Comparison of ENCODE assay signal across 8 mouse cellular contexts in the genomic region with DNA sequence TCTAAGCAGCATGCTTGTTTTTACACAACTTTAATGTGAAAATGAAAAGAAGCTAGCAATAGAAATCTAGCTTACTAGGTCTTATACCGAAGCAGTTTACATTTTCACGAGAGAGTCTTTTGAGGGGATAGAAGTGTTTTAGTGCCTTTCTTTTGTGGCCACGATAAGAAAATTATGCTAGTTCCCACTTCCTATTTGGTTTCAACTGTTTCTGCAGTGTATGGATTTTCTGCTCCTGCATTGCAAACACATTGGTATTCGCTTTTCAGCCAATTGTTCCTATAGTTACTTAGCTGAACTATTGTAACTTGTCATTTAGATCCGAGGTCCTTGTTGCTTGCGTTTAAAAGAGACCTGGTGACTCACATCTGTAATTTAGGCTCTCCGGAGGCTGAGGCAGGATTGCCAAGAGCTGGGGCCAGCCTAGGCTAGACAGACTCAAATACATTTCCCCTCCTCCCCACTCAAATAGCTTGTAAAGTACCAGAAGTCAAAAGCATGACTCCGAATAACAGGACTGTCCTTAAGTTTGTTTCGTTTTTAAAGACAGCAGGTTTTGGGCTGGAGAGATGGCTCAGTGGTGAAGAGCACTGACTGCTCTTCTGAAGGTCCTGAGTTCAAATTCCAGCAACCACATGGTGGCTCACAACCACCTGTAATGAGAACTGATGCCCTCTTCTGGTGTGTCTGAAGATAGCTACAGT. TPM values are rescaled to one million over a fixed set of nuclear protein-coding genes. Genes with fewer than 3 reads are reported as not detected.
DNase-seq lines count a peak whose midpoint lies in the region; ATAC-seq and TF ChIP-seq lines count a peak whose summit lies in the region.

No protein-coding gene starts in this region.

- H3K9me3 ChIP-seq in lung, embryonic 14.5 days (ENCODE audit: low read depth, low read length), result no peaks in the 10 kb centered on the region

- DNase-seq in lung, embryonic 14.5 days, result peak; percentile 52
- no peak for DNase-seq in lung, postnatal 4 days
- peak; percentile 57 for DNase-seq in embryo, embryonic 10.5 days (ENCODE audit: low spot score)
- peak; percentile 77 for DNase-seq in induced T-regulatory cell, adult 2 months (ENCODE audit: low read depth)
- peak; percentile 62 for DNase-seq in naive thymus-derived CD4-positive, alpha-beta T cell, adult 2 months (ENCODE audit: low read depth)
- no peak for DNase-seq in layer of hippocampus, postnatal 14 days (ENCODE audit: low spot score in 2 of 2)
- DNase-seq in right cerebral cortex, postnatal 25 days, result no peak
- DNase-seq in left cerebral cortex, adult 8-10 months (ENCODE audit: low spot score in 2 of 2), result no peak

- no peaks in the 10 kb centered on the region for H3K36me3 ChIP-seq in lung, embryonic 14.5 days (ENCODE audit: insufficient read depth)

- TF ChIP-seq CTCF in lung, embryonic 14.5 days (IDR thresholded peaks at IDR 0.05; ENCODE audit: low read depth), result no peak

- 26% methylated on average over 9 of the region's 9 CpGs for WGBS in lung, embryonic 14.5 days

- H3K9ac ChIP-seq in lung, embryonic 14.5 days, result peak overlapping the region; percentile 50

- H3K4me2 ChIP-seq in lung, embryonic 14.5 days, result peak overlapping the region; percentile 92

- ATAC-seq in lung, embryonic 14.5 days (ENCODE audit: insufficient read depth), result no peak

- H3K4me3 ChIP-seq in lung, embryonic 14.5 days (ENCODE audit: low read depth, low read length), result peak overlapping the region; percentile 72

- no peaks in the 10 kb centered on the region for H3K27me3 ChIP-seq in lung, embryonic 14.5 days (ENCODE audit: insufficient read depth, low read length)

- H3K4me1 ChIP-seq in lung, embryonic 14.5 days (ENCODE audit: insufficient read depth), result peaks cover 15% of the 10 kb centered on the region

- H3K27ac ChIP-seq in lung, embryonic 14.5 days (ENCODE audit: low read depth), result peak overlapping the region; percentile 100

RNA-seq across cellular contexts. Expression of gene Hist4h4, which starts 0.6 kb away (rescaled TPM):
- polyA plus RNA-seq in lung, embryonic 14.5 days (2014; fragmentation: Nextera tagmentation; extraction: Ambion mirVana), result 1.7 and 2.1 TPM in 2 replicates
- 10 to 100 TPM; 10.9 to 12.0 TPM for total RNA-seq in layer of hippocampus, postnatal 14 days (2021)
- total RNA-seq in left cerebral cortex, adult 8-10 months (2022), result 10 to 100 TPM in 3 of 4 experiments, 1 to 10 TPM in 1; 9.0 to 13.2 (median 12.5) TPM

RNA-seq across cellular contexts. Expression of gene H2afj, which starts 3.2 kb away (rescaled TPM):
- 106 and 108 TPM in 2 replicates for polyA plus RNA-seq in lung, embryonic 14.5 days (2014; fragmentation: Nextera tagmentation; extraction: Ambion mirVana)
- total RNA-seq in layer of hippocampus, postnatal 14 days (2021), result 10 to 100 TPM; 72.0 to 72.6 TPM
- 10 to 100 TPM; 35.3 to 52.5 (median 39.1) TPM for total RNA-seq in left cerebral cortex, adult 8-10 months (2022)

RNA-seq across cellular contexts. Expression of gene BC049715, which starts 22.6 kb away (rescaled TPM):
- polyA plus RNA-seq in lung, embryonic 14.5 days (2014; fragmentation: Nextera tagmentation; extraction: Ambion mirVana), result 1.5 and 1.9 TPM in 2 replicates
- 1 to 10 TPM; 2.2 to 4.6 TPM for total RNA-seq in layer of hippocampus, postnatal 14 days (2021)
- 1 to 10 TPM; 2.1 to 5.4 (median 3.7) TPM for total RNA-seq in left cerebral cortex, adult 8-10 months (2022)

RNA-seq across cellular contexts. Expression of gene Wbp11, which starts 23.2 kb away (rescaled TPM):
- polyA plus RNA-seq in lung, embryonic 14.5 days (2014; fragmentation: Nextera tagmentation; extraction: Ambion mirVana), result 130 and 134 TPM in 2 replicates
- 100 to 1,000 TPM; 123 to 133 TPM for total RNA-seq in layer of hippocampus, postnatal 14 days (2021)
- total RNA-seq in left cerebral cortex, adult 8-10 months (2022), result 100 to 1,000 TPM; 110 to 121 (median 116) TPM

RNA-seq across cellular contexts. Expression of gene Gucy2c, which starts 23.3 kb away (rescaled TPM):
- polyA plus RNA-seq in lung, embryonic 14.5 days (2014; fragmentation: Nextera tagmentation; extraction: Ambion mirVana), result 0.08 and 0.14 TPM in 2 replicates
- total RNA-seq in layer of hippocampus, postnatal 14 days (2021), result under 1 TPM; 0.46 to 0.52 TPM
- total RNA-seq in left cerebral cortex, adult 8-10 months (2022), result under 1 TPM; 0.21 to 0.52 (median 0.37) TPM

Comparison
In these comparisons a context has a peak if more than half of its experiments do, and no peak if none do; other contexts are left out.
1. DNase-seq: peak in lung, embryonic 14.5 days (single experiment), embryo, embryonic 10.5 days (single experiment), induced T-regulatory cell, adult 2 months (single experiment) and naive thymus-derived CD4-positive, alpha-beta T cell, adult 2 months (single experiment); none in lung, postnatal 4 days (0 of 2), layer of hippocampus, postnatal 14 days (0 of 2), right cerebral cortex, postnatal 25 days (single experiment) and left cerebral cortex, adult 8-10 months (0 of 2).